Mouse (Mus musculus): ENCODE measurements around the gene Tnks2. TPM values are rescaled to one million over a fixed set of nuclear protein-coding genes. Genes with fewer than 3 reads are reported as not detected.
A peak's percentile ranks its signal among the peaks of the same experiment; 100 is the strongest.

Tnks2 gene
- total and polyA plus RNA-seq, 3 experiments, result 59.7 to 90.5 (median 73.1) TPM

DNA sequence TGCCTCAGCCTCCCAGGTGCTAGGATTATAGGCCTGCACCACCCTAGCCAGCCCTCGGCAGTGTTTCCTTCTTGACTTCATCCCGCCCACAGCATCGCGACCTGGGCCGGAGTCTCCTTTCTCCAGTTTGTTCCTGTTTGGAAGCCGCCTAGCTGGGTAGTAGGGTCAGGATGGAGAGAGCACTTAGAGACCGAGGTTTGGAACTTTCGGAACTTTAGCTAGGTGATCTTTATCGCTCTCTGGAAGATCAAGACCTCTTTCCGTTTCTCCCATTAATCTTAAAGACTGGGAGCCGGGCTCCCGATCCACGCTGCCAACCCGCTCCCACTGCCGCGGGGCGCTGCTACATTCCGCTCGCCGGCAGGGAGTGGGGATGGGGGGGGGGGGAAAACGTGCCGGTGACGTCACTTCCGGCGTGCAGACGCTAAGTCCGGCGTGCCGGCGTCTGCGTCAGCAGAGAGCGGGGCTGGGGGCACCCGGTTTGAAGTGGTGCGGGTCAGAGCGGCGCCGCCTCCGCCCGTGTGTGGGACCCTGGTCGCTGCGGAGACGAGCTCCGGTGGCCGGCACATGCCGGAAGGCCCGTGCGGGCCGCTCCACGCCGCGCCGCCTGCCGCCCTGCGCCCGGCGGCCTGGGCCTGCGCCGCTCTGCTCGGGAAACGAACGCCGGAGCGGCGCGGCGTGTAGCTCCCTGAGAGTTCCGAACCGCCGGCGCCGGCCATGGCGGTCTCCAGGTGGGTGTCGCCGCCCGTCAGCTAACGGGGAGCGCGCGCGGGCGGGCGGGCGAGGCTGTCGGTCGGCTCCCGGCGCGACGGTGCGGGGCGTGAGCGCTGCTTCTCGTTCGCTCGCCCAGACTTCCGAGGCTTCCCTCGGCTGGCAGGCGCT, 91.9 kb downstream of the Tnks2 start, which contains the start of gene Btaf1:
TSS of gene Btaf1 (plus strand) at position 409 of the 882 bp plus-strand sequence.
- TF ChIP-seq BHLHE40 (IDR thresholded peaks at IDR 0.05; ENCODE audit: low read depth, low read length), result peak; percentile 100
- peak; percentile 62; the same call in 1 of the 2 replicates for TF ChIP-seq RCOR1 (conservative IDR thresholded peaks at IDR 0.05; ENCODE audit: low read depth, low read length)
- TF ChIP-seq MXI1 (IDR thresholded peaks at IDR 0.05; ENCODE audit: low read depth, low read length), result peak; percentile 87
- peak; percentile 40; the same call in 1 of the 2 replicates for TF ChIP-seq MAFK (IDR thresholded peaks at IDR 0.05; ENCODE audit: insufficient replicate concordance, low read length)
- no peak for TF ChIP-seq JUND (conservative IDR thresholded peaks at IDR 0.05; ENCODE audit: low read depth, low read length)
- TF ChIP-seq E2F4 (IDR thresholded peaks at IDR 0.05; ENCODE audit: insufficient replicate concordance, low read depth, low read length), result no peak
- TF ChIP-seq USF1 (IDR thresholded peaks at IDR 0.05; ENCODE audit: low read depth, low read length), result no peak
- peak; percentile 78 for TF ChIP-seq ETS1 (conservative IDR thresholded peaks at IDR 0.05; ENCODE audit: low read depth, low read length)
- peak; percentile 96 for TF ChIP-seq POLR2A (IDR thresholded peaks at IDR 0.05; ENCODE audit: low read depth, low read length)
- TF ChIP-seq ZC3H11A (IDR thresholded peaks at IDR 0.05; ENCODE audit: low read depth, low read length), result no peak
- TF ChIP-seq CHD1 (IDR thresholded peaks at IDR 0.05; ENCODE audit: low read depth, low read length), result no peak
- 0 out of 2 replicates have a peak, but pooled peaks have one; percentile 34 for TF ChIP-seq CHD2 (IDR thresholded peaks at IDR 0.05; ENCODE audit: low read length)
- no peak for TF ChIP-seq CTCF (conservative IDR thresholded peaks at IDR 0.05 in 1 of 2, IDR thresholded peaks at IDR 0.05 in 1 of 2; ENCODE audit: low read depth in 2 of 2, low read length in 2 of 2)
- TF ChIP-seq SMC3 (IDR thresholded peaks at IDR 0.05; ENCODE audit: low read depth, low read length), result no peak
- TF ChIP-seq EP300 (IDR thresholded peaks at IDR 0.05; ENCODE audit: low read length), result no peak
- TF ChIP-seq SIN3A (IDR thresholded peaks at IDR 0.05; ENCODE audit: low read length), result peak; percentile 63
- TF ChIP-seq JUN (IDR thresholded peaks at IDR 0.05; ENCODE audit: insufficient read depth, low read depth, low read length), result no peak
- TF ChIP-seq GABPA (IDR thresholded peaks at IDR 0.05; ENCODE audit: insufficient replicate concordance, low read depth, low read length), result no peak; the same call in 1 of the 2 replicates
- peak; percentile 51 for TF ChIP-seq NRF1 (IDR thresholded peaks at IDR 0.05; ENCODE audit: low read depth, low read length)
- TF ChIP-seq ELF1 (IDR thresholded peaks at IDR 0.05; ENCODE audit: low read depth, low read length), result peak; percentile 39; the same call in 1 of the 2 replicates
- no peak for TF ChIP-seq RAD21 (IDR thresholded peaks at IDR 0.05; ENCODE audit: low read depth, low read length)
- TF ChIP-seq UBTF (IDR thresholded peaks at IDR 0.05; ENCODE audit: low read depth, low read length), result peak; percentile 97
- no peak for TF ChIP-seq USF2 (conservative IDR thresholded peaks at IDR 0.05; ENCODE audit: low read depth, low read length)
- TF ChIP-seq MEF2A (IDR thresholded peaks at IDR 0.05; ENCODE audit: borderline replicate concordance, low read depth, low read length), result peak; percentile 69
- peak; percentile 93 for TF ChIP-seq MAZ (IDR thresholded peaks at IDR 0.05; ENCODE audit: low read depth, low read length)
- TF ChIP-seq NELFE (IDR thresholded peaks at IDR 0.05; ENCODE audit: low read depth, low read length), result peak; percentile 92
- TF ChIP-seq MAX (IDR thresholded peaks at IDR 0.05; ENCODE audit: low read length), result peak; percentile 71
- no peak for TF ChIP-seq ZKSCAN1 (IDR thresholded peaks at IDR 0.05; ENCODE audit: borderline replicate concordance, low read depth, low read length)
- TF ChIP-seq ZMIZ1 (IDR thresholded peaks at IDR 0.05; ENCODE audit: low read depth, low read length), result peak; percentile 86
- TF ChIP-seq KAT2A (IDR thresholded peaks at IDR 0.05; ENCODE audit: insufficient replicate concordance, low read length), result peak; percentile 74; the same call in 1 of the 2 replicates
- TF ChIP-seq ZNF384 (IDR thresholded peaks at IDR 0.05; ENCODE audit: low read depth, low read length), result no peak
- peak; percentile 92 for TF ChIP-seq TCF12 (IDR thresholded peaks at IDR 0.05; ENCODE audit: low read depth, low read length)
- peak; percentile 77 for TF ChIP-seq HCFC1 (IDR thresholded peaks at IDR 0.05; ENCODE audit: low read depth, low read length)
- TF ChIP-seq TBP (conservative IDR thresholded peaks at IDR 0.05; ENCODE audit: low read depth, low read length), result peak; percentile 45; the same call in 1 of the 2 replicates
- TF ChIP-seq PAX5 (IDR thresholded peaks at IDR 0.05; ENCODE audit: low read length), result no peak
- peak; percentile 62; the same call in 1 of the 2 replicates for TF ChIP-seq MYC (IDR thresholded peaks at IDR 0.05; ENCODE audit: low read depth, low read length)
- peak; percentile 68; the same call in 1 of the 2 replicates for TF ChIP-seq IRF4 (IDR thresholded peaks at IDR 0.05; ENCODE audit: low read depth, low read length)
- peak; percentile 84 for TF ChIP-seq POLR2AphosphoS2 (IDR thresholded peaks at IDR 0.05; ENCODE audit: low read depth, low read length)
- Histone ChIP-seq H3K9ac (ENCODE audit: insufficient read depth, low read depth) (peak within 1 kb of the TSS; percentile 85), H3K27me3 (replicated peaks) (no peaks in the 10 kb centered on the region), H3K79me2 (replicated peaks; ENCODE audit: control insufficient read depth, extremely low read depth, insufficient read depth, poor library complexity, severe bottlenecking) (peaks cover 47% of the 10 kb centered on the region), H3K36me3 (replicated peaks in 1 of 2; ENCODE audit: control insufficient read depth in 1 of 2, insufficient read depth in 1 of 2, low read length in 1 of 2) (peaks cover 0 to 4% of the 10 kb centered on the region in 2 experiments), H3K4me1 (ENCODE audit: control insufficient read depth in 1 of 2, insufficient read depth in 2 of 2) (peaks cover 2 to 20% of the 10 kb centered on the region in 2 experiments; a peak in 3 of 4 replicates), H3K4me3 (replicated peaks in 1 of 3; ENCODE audit: low read depth in 2 of 3, low read length in 2 of 3, poor library complexity in 1 of 3) (peak within 1 kb of the TSS; percentile 90 to 95 (median 92)), H3K9me3 (replicated peaks; ENCODE audit: low read length) (no peaks in the 10 kb centered on the region), H3K27ac (ENCODE audit: insufficient read depth, low read depth) (peak within 1 kb of the TSS; percentile 82), H3K4me2 (ENCODE audit: insufficient read depth, low read depth, poor library complexity, severe bottlenecking) (peak within 1 kb of the TSS; percentile 80)
- dilution Hi-C loops (cut with MboI; ENCODE audit: extremely low pct_ligation_motif_present, extremely low pct_unique_long_range_greater_than_20kb, low sequenced_read_pairs) (no loop called here), in situ Hi-C loops (cut with MboI; ENCODE audit: low pct_ligation_motif_present, low pct_unique_long_range_greater_than_20kb, low sequenced_read_pairs) (no loop called here)
- peak; percentile 78 for DNase-seq (ENCODE audit: extremely low read depth)
